Mouse (Mus musculus): ENCODE results near the gene Tmem186. TPM values are rescaled to one million over a fixed set of nuclear protein-coding genes. Genes with fewer than 3 reads are reported as not detected.

The Tmem186 gene
- polyA plus RNA-seq (2012; rRNA removed) (17.4 and 18.6 TPM in 2 replicates), polyA plus RNA-seq (2014; fragmentation: Nextera tagmentation; extraction: Ambion mirVana) (13.0 and 15.3 TPM in 2 replicates)

DNA sequence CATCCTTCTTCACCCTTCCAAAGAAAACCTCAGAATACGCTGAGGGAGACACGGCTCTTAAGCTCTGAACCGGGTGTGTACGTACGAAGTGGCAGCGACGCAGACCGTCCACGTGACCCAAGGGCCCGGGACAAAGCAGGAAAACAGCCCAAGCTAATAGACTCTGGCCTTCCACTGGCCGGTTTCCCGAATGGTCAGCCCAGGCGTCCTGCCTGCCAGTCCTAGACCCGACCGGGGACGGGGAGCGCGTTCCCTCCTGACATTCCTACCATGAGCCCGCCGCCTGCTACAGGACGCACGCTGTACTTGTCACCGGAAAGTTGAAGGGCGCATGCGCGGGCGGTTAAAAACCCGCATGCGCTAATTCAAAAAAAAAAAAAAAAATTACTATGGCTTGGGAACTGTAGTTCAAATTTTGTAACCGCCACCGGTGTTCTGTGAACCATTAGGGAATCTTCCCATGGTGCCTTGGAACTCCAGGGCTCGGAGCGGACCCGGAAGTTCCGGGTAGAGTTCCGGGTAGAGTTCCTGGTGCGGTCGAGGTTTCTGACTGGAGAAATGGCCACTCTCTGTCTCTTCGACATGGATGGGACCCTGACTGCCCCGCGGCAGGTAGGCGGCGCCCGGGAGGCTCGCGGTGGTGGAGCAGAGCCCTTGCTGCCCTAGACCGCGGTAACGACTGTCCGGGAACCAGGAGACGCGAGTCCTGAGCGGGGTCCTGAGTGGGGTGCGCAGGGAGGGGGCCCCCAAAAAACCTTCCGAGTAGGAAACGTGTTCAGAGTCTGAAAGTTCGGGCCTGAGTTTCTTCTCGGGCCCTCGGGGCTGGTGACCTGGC lies at the start of gene Tmem186, which contains the start of gene Pmm2:
TSS of gene Tmem186 (minus strand) at position 496 of the 835 bp plus-strand sequence.
TSS of gene Pmm2 (plus strand) at position 458 of the 835 bp plus-strand sequence.
- H3K9ac ChIP-seq (ENCODE audit: low read depth, low read length, severe bottlenecking) = peak within 1 kb of the TSS; percentile 67
- DNase-seq (ENCODE audit: low spot score) = peak; percentile 96
- TF ChIP-seq POLR2A (IDR thresholded peaks at IDR 0.05; ENCODE audit: borderline replicate concordance, extremely low read depth, insufficient read depth, insufficient read length) = 0 out of 2 replicates have a peak, but pooled peaks have one; percentile 10
- H3K9me3 ChIP-seq (ENCODE audit: control insufficient read depth, low read length) = no peaks in the 10 kb centered on the region
- peak within 1 kb of the TSS; percentile 79 for H3K27ac ChIP-seq (replicated peaks; ENCODE audit: low read depth, low read length)
- under 1% methylated on average over 59 of the region's 59 CpGs for WGBS
- peak; percentile 95 for ATAC-seq (ENCODE audit: low FRiP score, low read depth)
- peak within 1 kb of the TSS; percentile 83 for H3K4me2 ChIP-seq (replicated peaks; ENCODE audit: low read depth, low read length, severe bottlenecking)
- no peaks in the 10 kb centered on the region for H3K27me3 ChIP-seq (ENCODE audit: control insufficient read depth, insufficient read depth, low read length)
- peaks cover 27% of the 10 kb centered on the region for H3K36me3 ChIP-seq (ENCODE audit: control insufficient read depth, insufficient read depth, low read length)
- peaks cover 9% of the 10 kb centered on the region for H3K4me1 ChIP-seq (ENCODE audit: control insufficient read depth, insufficient read depth, low read length)
- peak within 1 kb of the TSS; percentile 80 for H3K4me3 ChIP-seq (replicated peaks; ENCODE audit: low read length)

DNA sequence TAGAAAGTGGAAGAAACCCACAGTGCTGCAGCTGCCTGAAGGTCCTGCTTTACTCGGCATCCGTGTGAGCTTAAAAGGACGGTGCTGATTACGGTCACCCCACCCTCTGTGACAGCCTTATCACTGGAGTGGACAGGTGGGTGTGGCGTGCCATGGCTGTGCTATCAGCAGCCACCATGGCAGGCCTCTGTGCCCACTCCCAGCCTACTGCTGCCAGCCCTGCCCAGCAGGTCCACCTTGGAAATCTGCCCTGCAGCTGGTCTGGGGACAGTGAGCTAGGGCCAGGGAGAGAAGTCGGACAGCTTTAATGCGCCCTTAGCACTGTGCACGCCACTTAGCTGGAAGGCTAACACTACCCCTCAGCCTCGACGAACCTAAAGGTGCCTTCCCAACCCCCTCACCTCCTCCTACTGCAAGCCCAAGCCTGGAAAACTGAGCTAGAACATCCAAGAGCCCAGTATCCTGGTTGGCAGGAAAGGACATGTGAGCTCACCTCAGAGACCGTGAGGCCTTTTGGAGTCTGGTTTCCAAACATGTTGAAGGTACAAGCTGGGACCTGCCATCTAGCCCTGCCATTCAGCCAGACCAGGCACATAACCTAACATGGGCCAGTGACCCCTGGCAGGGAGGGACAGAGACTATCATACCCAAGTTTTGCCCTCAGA lies 49.5 kb upstream of the Tmem186 start:
- 84% methylated on average over 11 of the region's 11 CpGs for WGBS
- no peak overlapping the region for H3K9ac ChIP-seq (ENCODE audit: low read depth, low read length, severe bottlenecking)
- no peak overlapping the region for H3K4me2 ChIP-seq (replicated peaks; ENCODE audit: low read depth, low read length, severe bottlenecking)
- H3K4me3 ChIP-seq (replicated peaks; ENCODE audit: low read length) = no peak overlapping the region
- H3K36me3 ChIP-seq (ENCODE audit: control insufficient read depth, insufficient read depth, low read length) = peaks cover 59% of the 10 kb centered on the region
- no peak for DNase-seq (ENCODE audit: low spot score)
- H3K27me3 ChIP-seq (ENCODE audit: control insufficient read depth, insufficient read depth, low read length) = no peaks in the 10 kb centered on the region
- no peaks in the 10 kb centered on the region for H3K4me1 ChIP-seq (ENCODE audit: control insufficient read depth, insufficient read depth, low read length)
- no peak overlapping the region for H3K27ac ChIP-seq (replicated peaks; ENCODE audit: low read depth, low read length)
- H3K9me3 ChIP-seq (ENCODE audit: control insufficient read depth, low read length) = no peaks in the 10 kb centered on the region
- no peak for TF ChIP-seq POLR2A (IDR thresholded peaks at IDR 0.05; ENCODE audit: borderline replicate concordance, extremely low read depth, insufficient read depth, insufficient read length)
- no peak for ATAC-seq (ENCODE audit: low FRiP score, low read depth)

DNA sequence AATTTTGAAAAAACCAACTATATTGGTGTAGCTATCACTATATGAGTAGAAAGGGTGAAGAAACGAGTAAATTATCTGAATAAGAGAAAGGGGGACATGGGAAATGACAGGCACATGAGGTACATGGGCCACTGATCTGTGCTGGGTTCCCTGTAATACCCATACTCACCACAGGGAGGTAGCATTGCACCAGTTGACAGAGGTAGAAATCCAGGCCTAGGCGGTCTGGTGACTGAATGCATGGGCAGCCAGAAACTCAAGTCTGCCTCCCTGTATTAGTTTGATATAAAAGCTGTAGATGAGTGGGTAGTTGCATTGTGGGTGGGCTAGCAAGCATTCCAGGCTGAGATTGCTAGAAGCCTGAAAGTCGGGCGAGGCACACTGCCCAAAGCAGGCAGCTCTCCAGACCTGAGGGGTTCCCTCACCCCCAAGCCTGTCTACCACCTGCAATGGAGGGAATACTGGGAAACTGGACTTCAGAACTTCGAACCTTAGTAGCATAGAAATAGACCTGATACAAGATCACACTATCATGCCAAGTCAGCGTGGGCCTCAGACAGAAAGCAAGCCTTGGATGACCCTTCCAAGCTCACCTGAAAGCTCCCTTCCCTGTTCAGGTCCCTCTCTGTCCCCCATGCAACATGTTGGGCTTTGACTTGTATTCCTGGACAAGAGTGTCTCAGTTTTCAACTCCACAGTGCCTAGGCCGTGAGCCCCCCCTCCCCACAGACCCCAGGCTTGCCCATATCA lies 48.8 kb upstream of the Tmem186 start:
- Histone ChIP-seq H3K27ac (replicated peaks; ENCODE audit: low read depth, low read length) (no peak overlapping the region), H3K27me3 (ENCODE audit: control insufficient read depth, insufficient read depth, low read length) (no peaks in the 10 kb centered on the region), H3K9ac (ENCODE audit: low read depth, low read length, severe bottlenecking) (no peak overlapping the region), H3K9me3 (ENCODE audit: control insufficient read depth, low read length) (no peaks in the 10 kb centered on the region), H3K4me2 (replicated peaks; ENCODE audit: low read depth, low read length, severe bottlenecking) (no peak overlapping the region), H3K36me3 (ENCODE audit: control insufficient read depth, insufficient read depth, low read length) (peaks cover 52% of the 10 kb centered on the region), H3K4me1 (ENCODE audit: control insufficient read depth, insufficient read depth, low read length) (no peaks in the 10 kb centered on the region), H3K4me3 (replicated peaks; ENCODE audit: low read length) (no peak overlapping the region)
- no peak for TF ChIP-seq POLR2A (IDR thresholded peaks at IDR 0.05; ENCODE audit: borderline replicate concordance, extremely low read depth, insufficient read depth, insufficient read length)
- no peak; the same call in 1 of the 2 replicates for ATAC-seq (ENCODE audit: low FRiP score, low read depth)
- peak; percentile 51 for DNase-seq (ENCODE audit: low spot score)
- 58% methylated on average over 7 of the region's 7 CpGs for WGBS

DNA sequence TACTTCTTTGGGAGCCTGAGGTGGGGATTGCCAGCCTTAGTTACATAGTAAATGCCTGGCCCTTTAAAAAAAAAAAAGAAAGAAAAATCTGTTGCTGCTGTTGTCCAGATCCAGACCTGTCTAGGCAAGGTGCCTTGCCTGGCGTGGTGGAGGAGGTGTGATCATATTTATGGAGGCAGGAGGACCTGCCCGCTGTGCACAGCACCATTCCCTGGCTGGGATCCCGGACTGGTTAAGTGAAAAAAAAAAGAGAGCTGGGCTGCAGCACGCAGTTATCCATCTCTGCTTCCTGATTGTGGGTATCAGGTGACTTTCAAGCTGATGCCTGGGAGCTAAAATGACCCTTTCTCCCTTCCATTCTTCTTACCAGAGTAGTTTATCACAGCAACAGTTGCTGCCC lies 47.6 kb upstream of the Tmem186 start:
- Histone ChIP-seq H3K36me3 (ENCODE audit: control insufficient read depth, insufficient read depth, low read length) (peaks cover 40% of the 10 kb centered on the region), H3K9ac (ENCODE audit: low read depth, low read length, severe bottlenecking) (no peak overlapping the region), H3K4me1 (ENCODE audit: control insufficient read depth, insufficient read depth, low read length) (no peaks in the 10 kb centered on the region), H3K27ac (replicated peaks; ENCODE audit: low read depth, low read length) (no peak overlapping the region), H3K4me2 (replicated peaks; ENCODE audit: low read depth, low read length, severe bottlenecking) (no peak overlapping the region), H3K27me3 (ENCODE audit: control insufficient read depth, insufficient read depth, low read length) (no peaks in the 10 kb centered on the region), H3K9me3 (ENCODE audit: control insufficient read depth, low read length) (no peaks in the 10 kb centered on the region), H3K4me3 (replicated peaks; ENCODE audit: low read length) (no peak overlapping the region)
- 16% methylated on average over 4 of the region's 4 CpGs for WGBS
- no peak for TF ChIP-seq POLR2A (IDR thresholded peaks at IDR 0.05; ENCODE audit: borderline replicate concordance, extremely low read depth, insufficient read depth, insufficient read length)
- DNase-seq (ENCODE audit: low spot score) (no peak), ATAC-seq (ENCODE audit: low FRiP score, low read depth) (0 out of 2 replicates have a peak, but pooled peaks have one; percentile 28)

DNA sequence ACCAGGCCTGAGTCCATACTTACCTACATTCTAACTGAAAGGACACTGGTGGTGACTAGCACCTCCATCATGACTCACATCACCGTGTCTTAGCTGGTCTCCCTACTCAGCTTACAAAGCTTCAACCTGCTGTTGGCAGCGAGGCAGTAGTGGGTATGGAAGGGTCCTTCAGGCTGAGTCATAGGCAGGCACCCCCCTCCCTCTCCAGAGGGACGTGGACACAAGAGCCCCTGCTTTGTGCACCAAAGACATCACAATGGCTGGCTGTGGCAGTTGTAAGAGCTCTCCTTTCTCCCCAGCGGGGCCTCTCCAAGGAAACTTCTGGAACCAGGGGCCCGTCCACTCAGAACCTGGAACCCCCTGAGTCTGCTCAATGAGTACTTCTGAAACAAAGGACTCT lies 43.0 kb upstream of the Tmem186 start, which contains the start of gene Gm5767:
TSS of gene Gm5767 (plus strand) at position 301 of the 400 bp plus-strand sequence.
- no peak within 1 kb of the TSS for H3K4me2 ChIP-seq (replicated peaks; ENCODE audit: low read depth, low read length, severe bottlenecking)
- no peaks in the 10 kb centered on the region for H3K4me1 ChIP-seq (ENCODE audit: control insufficient read depth, insufficient read depth, low read length)
- peaks cover 5% of the 10 kb centered on the region; the same call in 1 of the 2 replicates for H3K36me3 ChIP-seq (ENCODE audit: control insufficient read depth, insufficient read depth, low read length)
- no peaks in the 10 kb centered on the region for H3K9me3 ChIP-seq (ENCODE audit: control insufficient read depth, low read length)
- TF ChIP-seq POLR2A (IDR thresholded peaks at IDR 0.05; ENCODE audit: borderline replicate concordance, extremely low read depth, insufficient read depth, insufficient read length) = no peak
- no peak within 1 kb of the TSS for H3K27ac ChIP-seq (replicated peaks; ENCODE audit: low read depth, low read length)
- H3K9ac ChIP-seq (ENCODE audit: low read depth, low read length, severe bottlenecking) = no peak within 1 kb of the TSS
- 87% methylated on average over 5 of the region's 5 CpGs for WGBS
- H3K27me3 ChIP-seq (ENCODE audit: control insufficient read depth, insufficient read depth, low read length) = no peaks in the 10 kb centered on the region
- no peak for DNase-seq (ENCODE audit: low spot score)
- ATAC-seq (ENCODE audit: low FRiP score, low read depth) = no peak
- no peak within 1 kb of the TSS for H3K4me3 ChIP-seq (replicated peaks; ENCODE audit: low read length)
